Mouse (Mus musculus) layer of hippocampus, adult 2 months (tissue): ENCODE results near the gene Lamb3. TPM values are rescaled to one million over a fixed set of nuclear protein-coding genes. Genes with fewer than 3 reads are reported as not detected.

ENCODE experiments used
- DNase-seq, 2 experiments: peaks; one replicate each; pipeline ENCODE4 v3.0.0; 2022; ENCODE audit warnings: low spot score in 2 of 2
- H3K27ac ChIP-seq: fragments of 200-600 bp; 2 replicates; pipeline ENCODE4 v1.8.1; 2022
- H3K4me3 ChIP-seq: fragments of 200-600 bp; 2 replicates; pipeline ENCODE4 v1.8.1; 2022; ENCODE audit warnings: mild to moderate bottlenecking
- CTCF ChIP-seq: fragments of 200-600 bp; conservative IDR thresholded peaks from 2 replicates; pipeline ENCODE4 v1.8.1; 2022; ENCODE audit warnings: antibody characterized with exemption, mild to moderate bottlenecking, moderate library complexity
- total RNA-seq, 2 experiments: library from RNA; stranded (reverse); gene quantifications; 2 replicates each; pipeline ENCODE4 v1.2.3; 2021

The Lamb3 gene
- total RNA-seq, 2 experiments from 2014 or later = 0.82 to 1.4 TPM

DNA sequence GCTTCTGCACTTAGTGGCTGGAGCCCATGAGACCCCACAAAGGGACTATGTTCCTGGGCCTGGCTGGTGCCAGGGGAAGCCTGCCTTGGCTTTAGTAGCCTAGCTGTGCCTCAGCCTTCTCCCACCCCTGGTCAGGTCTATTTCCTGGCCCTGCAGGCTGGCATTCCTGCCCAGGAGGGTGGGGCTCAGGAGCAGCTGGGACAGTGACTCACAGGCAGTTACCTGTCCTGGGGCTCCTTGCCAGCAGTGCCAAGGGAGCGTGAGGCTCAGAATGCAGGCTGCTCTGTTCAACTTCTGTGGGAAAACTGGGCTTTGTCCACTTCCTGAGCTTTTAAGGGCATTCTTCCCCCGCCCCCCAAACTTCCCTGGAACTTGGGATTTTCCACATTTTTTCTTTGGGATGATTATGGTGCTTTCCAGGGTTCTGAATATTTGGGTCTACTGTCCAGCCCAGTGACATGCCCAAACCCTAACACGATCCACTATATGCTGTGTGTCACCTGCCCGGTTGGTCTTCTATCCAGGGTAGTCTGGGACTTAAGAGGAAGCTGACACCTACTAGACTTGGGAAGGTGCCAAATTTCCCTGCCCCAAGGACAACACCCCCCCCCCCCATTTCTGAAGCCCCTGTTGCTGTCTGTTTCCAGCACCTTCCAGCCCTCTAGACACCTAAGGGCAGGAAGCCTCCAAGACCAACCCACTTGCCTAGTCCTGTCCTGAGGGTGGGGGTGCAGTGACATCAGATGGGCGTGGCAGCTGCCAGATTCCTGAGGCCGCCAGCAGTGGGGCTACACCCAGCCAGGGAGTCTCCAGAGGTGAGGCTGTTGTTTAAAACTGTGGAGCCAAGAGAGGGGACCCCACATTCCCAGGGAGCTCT is 94.0 kb downstream of the Lamb3 start:
- no peak for DNase-seq
- no peak for TF ChIP-seq CTCF
- Histone ChIP-seq H3K27ac (no peak overlapping the region), H3K4me3 (no peak overlapping the region)

DNA sequence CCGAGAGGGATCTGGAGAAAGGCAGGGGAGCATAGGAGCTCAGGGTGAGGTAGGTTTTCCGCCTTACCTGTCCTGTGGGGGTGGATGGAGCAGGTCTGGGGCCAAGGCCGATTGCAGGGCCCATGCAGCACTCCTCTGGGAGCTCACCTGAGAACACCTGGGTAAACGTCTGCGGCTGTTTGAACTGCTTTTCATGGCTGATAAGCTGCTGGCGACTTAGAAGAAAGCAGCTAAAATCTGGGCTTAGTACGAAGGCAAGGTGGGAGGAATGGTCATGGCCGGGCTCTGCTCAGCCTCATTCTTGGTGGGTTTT is 94.5 kb downstream of the Lamb3 start:
- no peak overlapping the region for H3K4me3 ChIP-seq
- no peak for DNase-seq
- TF ChIP-seq CTCF = no peak
- no peak overlapping the region for H3K27ac ChIP-seq

DNA sequence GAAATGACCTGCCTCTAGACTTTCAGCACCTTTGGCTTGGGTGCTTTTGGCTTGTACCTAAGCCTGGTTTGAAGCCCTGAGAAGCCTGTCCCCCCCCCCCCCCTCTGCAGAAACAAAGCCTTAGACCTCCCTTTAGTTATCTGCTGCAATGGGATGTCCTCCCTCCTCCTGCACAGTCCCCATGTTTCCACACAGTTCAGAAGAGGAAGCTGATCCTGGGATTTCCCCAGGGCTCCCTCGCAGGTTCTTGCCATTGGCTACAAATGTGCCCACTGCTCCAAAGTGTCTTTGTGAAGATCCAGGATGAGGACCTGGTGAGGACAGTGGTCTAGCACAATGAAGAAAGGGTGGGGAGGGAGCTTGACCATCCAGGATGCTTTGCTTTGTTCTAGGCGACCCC is 95.6 kb downstream of the Lamb3 start:
- H3K4me3 ChIP-seq = no peak overlapping the region
- no peak for DNase-seq
- H3K27ac ChIP-seq = no peak overlapping the region
- no peak for TF ChIP-seq CTCF

DNA sequence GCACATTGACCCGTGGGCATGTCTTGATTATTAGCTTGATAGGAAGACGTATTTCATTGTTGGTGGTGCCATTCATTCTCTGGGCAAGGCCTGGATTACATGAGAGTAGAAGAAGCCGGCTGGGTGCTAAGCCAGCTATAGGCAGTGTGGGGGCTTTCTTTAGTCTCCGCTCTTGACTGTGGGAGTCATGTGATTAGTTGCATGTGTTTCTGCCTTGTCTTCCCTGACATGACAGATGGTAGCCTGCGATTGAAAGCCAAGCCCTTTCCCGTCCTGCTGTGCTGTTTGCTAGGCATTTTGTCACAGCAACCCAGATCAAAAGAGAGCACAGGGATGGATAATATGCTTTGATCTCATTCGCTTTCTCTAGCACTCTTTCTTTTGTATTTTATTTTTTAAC is 97.9 kb downstream of the Lamb3 start:
- Histone ChIP-seq H3K27ac (peak overlapping the region; percentile 60), H3K4me3 (no peak overlapping the region)
- DNase-seq = peak in 1 of 2 experiments; percentile 51
- no peak for TF ChIP-seq CTCF

DNA sequence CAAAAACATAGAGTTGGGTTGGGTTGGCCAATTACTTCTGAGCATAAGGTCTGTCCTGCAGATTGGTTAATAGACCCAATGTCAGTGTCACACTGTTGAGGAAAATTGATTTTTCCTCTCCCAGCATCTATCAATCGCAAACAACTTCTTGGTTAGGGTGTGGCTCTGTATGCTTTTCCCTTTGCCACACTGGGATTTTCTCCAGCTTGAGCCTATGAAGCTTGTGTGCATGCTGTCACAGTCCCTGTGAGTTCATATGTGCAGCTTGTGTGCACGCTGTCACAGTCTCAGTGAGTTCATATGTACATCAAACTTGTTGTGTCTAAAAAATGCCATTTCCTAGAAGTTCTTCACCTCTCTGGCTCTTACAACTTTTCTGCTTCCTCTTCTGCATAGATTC is 99.3 kb downstream of the Lamb3 start:
- no peak for DNase-seq
- Histone ChIP-seq H3K27ac (no peak overlapping the region), H3K4me3 (no peak overlapping the region)
- no peak for TF ChIP-seq CTCF

DNA sequence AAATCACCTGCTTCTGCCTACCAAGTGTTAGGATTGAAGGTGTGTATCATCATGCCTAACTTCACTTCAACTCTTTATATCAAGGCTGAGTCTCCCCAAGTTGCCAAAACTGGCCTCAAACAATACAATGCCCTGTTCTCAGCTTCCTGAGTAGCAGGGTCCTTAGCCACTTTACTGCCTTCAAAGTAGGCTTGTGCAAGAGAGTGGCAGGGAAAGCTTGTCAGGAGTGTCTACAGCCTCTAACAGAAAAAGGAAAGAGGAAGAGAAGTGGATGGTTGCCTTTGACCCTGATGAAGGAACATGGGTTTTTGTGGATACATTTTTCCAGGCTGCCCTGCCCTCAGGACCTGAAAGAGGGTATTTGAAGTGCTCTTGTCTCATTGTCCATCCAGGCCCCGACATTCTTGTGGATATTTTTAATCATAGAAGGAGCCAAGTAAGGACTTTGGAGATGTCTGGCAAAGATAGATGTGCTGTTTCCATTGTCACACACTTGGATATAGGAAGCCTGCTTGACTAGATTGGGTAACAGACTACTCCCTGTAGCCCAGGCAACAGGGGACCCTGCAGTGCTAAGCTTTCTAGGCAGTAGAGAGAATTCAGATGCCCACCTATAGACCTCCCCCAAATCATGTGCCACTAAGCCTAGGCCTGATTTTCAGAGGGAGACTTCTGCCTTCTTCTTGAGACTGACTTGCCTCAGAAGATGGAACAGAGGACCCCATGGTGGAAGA is 102.5 kb downstream of the Lamb3 start:
- Histone ChIP-seq H3K4me3 (no peak overlapping the region), H3K27ac (no peak overlapping the region)
- no peak for DNase-seq
- TF ChIP-seq CTCF = no peak

DNA sequence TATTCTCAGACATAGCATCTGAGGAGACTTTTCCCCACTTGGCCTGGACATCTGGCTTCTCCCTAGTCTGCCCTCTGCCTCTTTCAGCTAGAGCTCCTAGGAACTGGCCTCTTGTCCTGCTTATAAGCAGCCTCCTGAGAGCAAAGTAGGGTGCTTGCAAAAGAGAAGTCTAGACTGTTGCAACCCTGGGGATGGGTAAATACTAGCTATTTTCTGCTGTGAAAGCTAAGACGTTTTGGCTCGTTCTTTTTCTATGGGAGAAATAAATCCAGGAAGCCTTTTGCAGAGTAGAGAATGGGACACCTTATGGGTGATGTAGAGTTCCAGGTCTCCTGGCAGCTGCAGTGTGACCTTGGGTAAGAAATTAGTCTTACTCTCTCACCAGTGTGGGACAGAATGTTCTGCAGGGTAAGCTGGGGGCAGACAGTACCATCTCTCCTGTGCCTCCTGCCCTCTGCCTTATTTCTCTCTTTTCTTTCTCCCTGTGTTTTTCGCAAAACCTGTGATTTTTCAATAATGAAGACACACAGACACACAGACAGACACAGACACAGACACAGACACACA is 103.1 kb downstream of the Lamb3 start:
- no peak for TF ChIP-seq CTCF
- H3K4me3 ChIP-seq = no peak overlapping the region
- no peak overlapping the region for H3K27ac ChIP-seq
- no peak for DNase-seq

DNA sequence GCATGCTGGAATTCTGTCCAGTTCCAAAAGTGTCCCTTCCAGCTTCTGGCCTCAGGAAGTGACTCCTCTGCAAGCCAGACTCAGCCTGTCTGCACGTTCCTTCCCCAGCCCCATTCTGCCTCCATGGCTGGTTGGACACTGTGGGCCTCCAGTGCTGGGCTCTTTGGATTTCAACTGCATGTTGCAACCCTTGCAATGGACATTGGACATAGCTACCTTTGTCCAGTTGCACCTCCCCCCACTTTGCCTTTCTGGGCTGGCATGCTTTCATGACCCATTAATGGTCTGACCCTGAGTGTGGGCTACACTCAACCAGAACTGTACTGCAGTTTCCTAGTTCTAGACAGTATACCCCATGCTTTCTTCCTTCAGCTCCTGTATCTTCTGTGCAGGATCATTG is 104.1 kb downstream of the Lamb3 start:
- DNase-seq = no peak

DNA sequence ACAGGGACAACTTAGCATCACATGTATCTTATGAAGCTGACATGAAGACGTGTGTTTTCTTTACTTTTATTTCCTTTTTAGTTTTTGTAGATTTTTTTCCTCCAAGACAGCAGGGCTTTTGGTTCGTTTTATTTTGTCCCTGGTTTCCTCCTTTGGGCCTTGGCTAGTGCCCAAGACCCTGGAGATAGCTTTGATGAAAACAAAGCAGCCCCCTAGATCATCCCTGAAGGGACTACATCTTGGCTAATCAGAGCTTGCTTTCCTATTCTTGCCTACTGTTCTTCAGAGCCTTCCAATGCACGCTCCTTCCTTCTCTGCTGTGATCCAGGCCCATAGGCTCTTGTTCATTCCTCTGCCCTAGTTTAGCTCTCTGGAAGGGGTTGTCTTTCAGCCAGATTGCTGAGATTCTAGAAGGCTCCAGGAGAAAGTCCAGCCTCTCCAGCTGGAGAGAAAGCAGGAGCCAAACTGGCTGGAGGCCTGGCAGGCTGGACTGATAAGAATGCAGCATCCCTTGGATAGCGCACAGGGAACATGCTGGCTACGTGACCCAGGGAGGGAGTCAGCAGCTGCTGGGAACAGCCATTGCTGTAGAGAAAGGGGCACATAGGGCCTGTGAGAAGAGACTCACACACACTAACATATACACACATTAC is 108.3 kb downstream of the Lamb3 start:
- H3K27ac ChIP-seq = peak overlapping the region; percentile 76
- TF ChIP-seq CTCF = no peak
- DNase-seq = peak in 1 of 2 experiments; percentile 58
- H3K4me3 ChIP-seq = no peak overlapping the region

More for the DNA sequence above, 104.1 kb downstream of the Lamb3 start:
- no peak for TF ChIP-seq CTCF
- H3K27ac ChIP-seq = no peak overlapping the region
- H3K4me3 ChIP-seq = no peak overlapping the region

DNA sequence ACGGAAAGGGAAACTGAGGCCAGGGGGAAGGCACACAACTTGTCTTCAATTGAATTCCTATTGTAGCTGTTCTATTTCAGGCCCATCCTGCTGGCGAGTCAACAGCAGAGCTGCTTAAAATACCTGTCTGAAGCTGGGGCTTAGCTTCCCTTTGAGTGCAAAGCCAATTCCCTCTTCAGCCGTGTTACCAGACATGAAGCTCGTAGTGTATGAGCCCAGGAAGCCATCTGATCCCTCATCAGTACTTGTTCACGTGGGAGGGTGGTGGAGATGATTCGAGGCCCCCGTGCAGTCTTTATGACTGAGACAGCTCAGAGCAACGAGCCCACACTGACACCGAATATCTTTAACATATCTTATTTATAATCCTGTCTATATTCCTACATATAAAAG is 108.9 kb downstream of the Lamb3 start:
- DNase-seq = no peak
- Histone ChIP-seq H3K4me3 (no peak overlapping the region), H3K27ac (peak overlapping the region; percentile 76)
- no peak for TF ChIP-seq CTCF

DNA sequence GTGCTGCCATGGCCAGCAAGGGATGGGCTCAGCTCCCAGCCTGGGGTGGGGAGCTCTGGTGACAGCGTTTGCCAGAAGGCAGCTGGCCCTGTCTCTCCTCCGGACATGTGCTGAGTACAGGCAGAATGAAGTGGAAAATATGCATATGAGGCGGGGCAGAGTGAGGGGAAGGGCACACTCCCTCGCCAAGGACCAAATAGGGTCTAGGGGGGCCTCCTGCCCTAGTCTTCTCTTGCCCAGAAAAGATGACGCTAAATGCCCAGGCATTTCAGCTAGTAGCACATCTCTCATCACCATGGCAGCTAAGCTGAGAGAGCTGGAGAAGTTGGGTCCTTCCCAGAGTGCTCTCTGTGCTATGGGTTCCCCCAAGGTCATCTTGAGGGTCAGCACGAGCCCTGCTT is 109.7 kb downstream of the Lamb3 start:
- peak overlapping the region; percentile 76 for H3K27ac ChIP-seq
- no peak overlapping the region for H3K4me3 ChIP-seq
- DNase-seq = peak in 1 of 2 experiments; percentile 69

DNA sequence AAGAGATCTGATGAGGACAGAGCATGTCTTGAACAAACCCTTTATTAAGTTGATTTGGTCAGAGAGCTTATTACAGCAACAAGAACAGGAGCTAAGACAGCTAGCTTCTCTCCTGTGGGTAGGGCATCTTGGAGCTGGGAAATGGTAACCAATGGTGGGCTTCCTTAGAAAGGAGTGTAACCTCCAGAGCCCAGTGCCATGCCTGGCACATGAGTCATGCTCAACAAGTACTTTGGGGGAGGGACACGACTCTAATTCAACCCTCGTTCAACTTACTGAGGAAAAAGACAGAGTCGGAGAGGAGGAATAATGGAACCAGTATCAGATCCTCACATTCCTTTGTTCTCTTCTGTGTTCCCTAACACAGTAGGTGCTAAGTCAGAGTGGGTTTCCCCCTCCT is 112.2 kb downstream of the Lamb3 start:
- Histone ChIP-seq H3K4me3 (no peak overlapping the region), H3K27ac (no peak overlapping the region)
- no peak for DNase-seq
- no peak for TF ChIP-seq CTCF

More for the DNA sequence above, 109.7 kb downstream of the Lamb3 start:
- no peak for TF ChIP-seq CTCF

DNA sequence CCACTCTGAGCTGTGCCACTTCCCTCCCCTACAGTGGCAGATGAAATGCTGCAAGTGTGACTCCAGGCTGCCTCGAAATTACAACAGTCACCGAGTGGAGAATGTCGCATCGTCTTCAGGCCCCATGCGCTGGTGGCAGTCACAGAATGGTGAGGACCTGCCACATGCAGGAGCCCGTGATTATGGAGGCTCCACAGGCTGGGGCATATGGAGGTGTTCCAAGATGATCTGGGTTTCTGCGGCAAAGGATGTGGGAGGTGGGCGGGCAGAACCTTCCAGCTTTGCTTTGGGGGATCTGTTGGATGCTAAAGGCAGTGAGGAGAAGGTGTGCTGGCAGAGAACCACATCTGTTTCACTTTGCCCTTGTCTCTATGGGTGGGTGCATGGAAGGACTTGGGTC is 112.9 kb downstream of the Lamb3 start:
- no peak for DNase-seq
- no peak overlapping the region for H3K4me3 ChIP-seq
- no peak for TF ChIP-seq CTCF

More for the DNA sequence above, 112.9 kb downstream of the Lamb3 start:
- no peak overlapping the region for H3K27ac ChIP-seq
